Mouse (Mus musculus): ENCODE measurements around the gene Gm10337.

The Gm10337 gene

DNA sequence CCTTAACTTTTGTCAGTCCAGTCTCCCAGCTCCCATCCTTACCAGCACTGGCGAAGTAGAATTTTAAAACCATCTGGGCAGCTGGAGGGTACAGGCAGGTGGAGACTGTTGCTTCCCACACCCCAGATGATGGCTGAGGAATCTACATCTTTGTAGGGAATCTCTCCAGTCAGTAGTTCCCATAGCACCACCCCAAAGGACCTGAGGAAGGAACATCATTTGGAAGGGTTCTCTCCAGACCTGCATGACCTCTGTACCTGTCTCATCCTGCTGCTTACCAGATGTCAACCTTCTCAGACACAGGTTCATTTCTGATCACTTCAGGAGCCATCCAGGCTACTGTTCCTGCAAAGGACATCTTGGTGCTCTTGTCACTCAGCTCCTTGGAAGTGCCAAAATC is at the start of gene Gm10337:
Gene Gm10337 (plus strand): TSS at position 276 of the 400 bp plus-strand sequence.
- DNase-seq (ENCODE audit: low spot score in 2 of 2), result no peak

- DNase-seq (ENCODE audit: low spot score in 2 of 2), result peak; percentile 37 to 66
Measured at GRCm38 (mm10) chr15:102455993-102456392, 47.5 kb upstream of the Gm10337 start.

DNA sequence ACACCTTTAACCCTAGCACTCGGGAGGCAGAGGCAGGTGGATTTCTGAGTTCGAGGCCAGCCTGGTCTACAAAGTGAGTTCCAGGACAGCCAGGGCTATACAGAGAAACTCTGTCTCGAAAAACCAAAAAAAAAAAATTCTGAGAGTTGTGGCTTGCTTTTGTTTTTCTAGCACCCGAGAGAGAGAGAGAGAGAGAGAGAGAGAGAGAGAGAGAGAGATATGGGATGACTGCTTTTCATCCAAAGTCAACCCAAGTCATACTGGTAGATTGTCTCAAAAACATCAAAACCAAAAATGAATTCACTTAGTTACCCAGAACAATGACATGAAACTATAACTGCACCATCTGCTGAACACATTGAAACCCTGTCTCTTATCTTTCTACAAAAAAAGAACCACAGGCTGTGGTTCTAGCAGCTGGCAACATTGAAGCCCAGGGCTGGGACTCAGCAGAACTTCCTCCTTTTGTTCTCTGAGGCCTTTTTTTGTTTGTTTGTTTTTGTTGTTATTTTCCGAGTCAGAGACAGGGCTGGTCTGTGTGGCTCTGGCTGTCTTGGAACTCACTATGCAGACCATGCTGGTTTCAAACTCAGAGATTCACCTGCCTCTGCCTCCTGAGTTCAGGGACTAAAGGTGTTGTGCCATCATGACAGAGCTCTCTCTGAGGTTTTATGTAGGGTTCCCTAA is 45.3 kb upstream of the Gm10337 start:
- DNase-seq (ENCODE audit: low spot score in 2 of 2), result peak in 1 of 2 experiments; percentile 32

GRCm38 (mm10) chr15:102458904-102459317 is 44.6 kb upstream of the Gm10337 start, which contains the start of gene Prr13:
Prr13 (plus strand) TSS chr15:102459028.
- DNase-seq (ENCODE audit: low spot score in 2 of 2), result peak; percentile 80 to 91

DNA sequence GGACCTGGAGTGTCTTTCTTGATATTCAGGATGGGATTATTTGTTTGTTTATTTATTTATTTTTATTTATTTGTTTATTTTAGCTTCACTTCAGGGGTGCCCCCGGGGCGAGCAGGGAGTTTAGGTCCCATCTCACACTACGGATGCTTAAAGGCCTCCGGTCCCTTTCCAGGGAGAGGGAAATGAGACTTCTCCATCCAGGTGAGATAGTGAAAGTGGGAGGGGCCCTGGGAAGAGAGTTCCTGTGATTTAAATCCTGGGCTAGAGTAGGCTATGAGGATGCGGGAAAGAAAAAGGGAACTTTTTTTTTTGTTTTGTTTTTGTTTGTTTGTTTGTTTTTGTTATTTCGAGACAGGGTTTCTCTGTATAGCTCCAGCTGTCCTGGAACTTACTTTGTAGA is 44.1 kb upstream of the Gm10337 start:
- DNase-seq (ENCODE audit: low spot score in 2 of 2), result no peak

- peak in 1 of 2 experiments; percentile 42 for DNase-seq (ENCODE audit: low spot score in 2 of 2)
Measured at GRCm38 (mm10) chr15:102459847-102460246, 43.7 kb upstream of the Gm10337 start.

DNA sequence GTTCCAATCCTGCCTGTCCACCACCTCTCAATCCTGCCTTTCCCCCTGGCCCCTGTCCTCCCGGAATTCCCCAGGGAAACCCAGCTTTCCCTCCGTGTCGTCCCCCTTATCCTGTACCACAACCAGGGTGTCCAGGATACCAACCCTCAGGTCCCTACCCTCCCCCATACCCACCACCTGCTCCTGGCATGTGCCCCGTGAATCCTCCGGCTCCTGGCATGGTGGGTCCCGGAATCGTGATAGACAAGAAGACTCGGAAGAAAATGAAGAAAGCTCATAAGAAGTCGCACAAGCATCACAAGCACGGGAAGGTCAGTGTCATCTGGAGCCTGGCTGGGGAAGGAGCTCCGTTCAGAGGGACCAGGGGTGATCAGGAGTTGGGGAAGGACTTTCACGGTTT is 43.1 kb upstream of the Gm10337 start:
- DNase-seq (ENCODE audit: low spot score in 2 of 2), result peak in 1 of 2 experiments; percentile 26

DNA sequence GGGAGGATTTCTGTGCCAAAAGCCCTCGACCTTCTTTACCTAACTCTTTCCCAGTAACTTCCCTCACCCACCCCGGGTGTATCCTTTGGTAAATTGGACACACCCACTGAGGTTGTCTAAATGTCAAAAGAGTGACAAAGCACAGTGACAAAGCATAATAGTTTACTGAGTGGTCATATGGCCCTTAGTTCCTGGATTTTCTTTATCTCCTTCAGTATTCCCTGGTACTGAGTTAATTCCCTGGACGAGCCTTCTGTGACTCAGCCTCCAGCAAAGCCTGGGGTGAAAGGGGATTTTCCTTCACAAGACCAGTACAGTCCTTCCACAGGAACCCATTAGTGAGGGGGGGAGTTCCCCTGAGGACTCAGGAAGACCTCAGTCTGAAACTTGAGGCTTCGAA is 42.6 kb upstream of the Gm10337 start:
- DNase-seq (ENCODE audit: low spot score in 2 of 2), result no peak

DNA sequence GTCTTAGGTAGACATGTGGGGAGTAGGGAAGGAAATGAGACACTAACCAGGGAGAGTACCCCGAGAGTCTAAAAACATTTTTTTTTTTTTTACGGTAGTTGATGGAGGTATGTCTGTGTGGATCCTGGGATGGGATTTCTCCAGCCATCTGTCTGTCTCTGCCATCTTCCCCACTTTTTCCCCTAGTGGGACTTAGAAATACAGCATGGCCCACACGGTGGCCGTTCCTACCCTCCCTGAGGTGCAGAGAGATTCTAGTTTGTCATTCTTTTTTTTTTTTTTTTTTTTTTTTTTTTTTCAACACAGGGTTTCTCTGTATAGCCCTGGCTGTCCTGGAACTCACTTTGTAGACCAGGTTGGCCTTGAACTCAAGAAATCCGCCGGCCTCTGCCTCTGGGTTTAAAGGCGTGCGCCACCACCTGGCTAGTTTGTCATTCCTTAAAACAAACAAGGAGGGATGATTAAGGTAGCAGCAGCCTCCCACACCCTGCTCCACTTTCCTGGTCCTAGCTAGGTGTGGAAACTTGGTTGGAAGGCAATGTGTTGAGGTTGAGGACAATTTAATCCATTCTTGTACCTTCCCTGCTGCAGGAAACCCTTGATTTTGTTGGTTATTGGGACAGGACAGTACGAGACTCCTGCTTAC is 42.0 kb upstream of the Gm10337 start:
- no peak for DNase-seq (ENCODE audit: low spot score in 2 of 2)

DNA sequence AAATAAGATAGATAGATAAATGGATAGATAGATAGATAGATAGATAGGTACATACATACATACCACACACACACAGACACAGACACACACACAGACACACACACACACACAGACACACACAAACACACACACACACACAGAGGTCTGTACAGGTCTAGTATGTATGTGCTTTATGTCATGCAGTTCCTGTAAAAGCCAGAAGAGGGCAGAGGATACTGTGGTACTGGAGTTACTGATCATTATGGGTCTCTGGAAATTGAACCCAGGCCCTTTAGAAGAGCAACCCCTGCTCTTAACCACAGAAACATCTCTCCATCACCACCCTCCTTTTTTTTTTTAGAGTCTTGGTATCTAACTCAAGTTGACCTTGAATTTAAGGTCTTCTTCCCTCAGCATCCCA is 39.9 kb upstream of the Gm10337 start:
- DNase-seq (ENCODE audit: low spot score in 2 of 2), result no peak

DNA sequence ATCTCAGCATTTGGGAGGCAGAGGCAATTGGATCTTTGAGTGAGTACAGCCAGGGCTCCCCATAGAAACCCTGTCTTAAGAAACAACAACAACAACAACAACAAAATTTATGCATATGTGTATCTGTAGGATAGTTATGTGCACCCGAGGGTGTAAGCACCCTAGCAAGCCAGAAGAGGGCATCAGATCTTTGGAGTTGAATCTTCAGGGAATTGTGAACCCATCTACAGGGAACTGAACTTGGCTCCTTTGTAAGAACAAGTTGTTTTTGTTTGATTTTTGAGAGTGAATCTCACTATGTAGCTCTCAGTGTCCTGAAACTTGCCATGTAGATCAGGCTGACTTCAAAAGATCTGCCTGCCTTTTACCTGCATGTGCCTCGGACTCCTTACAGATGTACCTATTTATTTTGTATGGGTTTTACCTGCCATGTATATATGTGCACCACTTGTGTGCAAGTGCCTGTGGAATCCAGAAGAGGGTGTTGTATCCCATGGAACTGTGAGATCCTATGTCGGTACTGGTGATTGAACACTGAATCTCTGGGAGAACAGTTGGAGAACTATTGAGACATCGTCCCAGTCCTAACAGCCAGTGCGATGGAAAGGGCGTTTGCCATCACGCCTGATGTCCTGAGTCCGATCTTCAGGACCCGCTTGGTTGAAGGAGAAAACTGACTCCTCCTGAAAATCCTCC is 34.7 kb upstream of the Gm10337 start:
- no peak for DNase-seq (ENCODE audit: low spot score in 2 of 2)

DNA sequence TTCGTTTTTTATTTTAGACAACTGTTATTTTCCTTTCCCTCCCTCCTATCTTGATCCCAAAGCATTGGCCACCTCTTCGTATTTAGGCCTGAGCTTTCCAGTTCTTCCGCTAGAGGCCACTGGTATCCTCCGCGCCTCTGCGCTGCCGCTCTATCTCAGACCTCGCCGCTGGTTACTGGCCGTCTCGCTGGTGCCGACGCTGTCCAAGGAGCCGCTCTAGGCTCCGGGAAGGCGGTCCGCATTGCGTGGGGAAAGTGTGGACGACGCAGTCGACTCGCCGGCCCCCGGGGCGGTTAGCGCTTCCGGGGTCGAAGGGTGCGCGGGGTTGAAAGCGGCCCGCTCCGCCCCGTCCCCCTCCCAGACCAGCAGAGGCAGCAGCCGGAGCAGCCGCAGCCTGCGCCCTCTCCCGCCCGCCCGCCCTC is 33.3 kb upstream of the Gm10337 start, which contains the start of gene Pcbp2:
Gene Pcbp2 (plus strand): TSS at position 357 of the 422 bp plus-strand sequence.
- DNase-seq (ENCODE audit: low spot score in 2 of 2), result peak; percentile 87 to 95

DNA sequence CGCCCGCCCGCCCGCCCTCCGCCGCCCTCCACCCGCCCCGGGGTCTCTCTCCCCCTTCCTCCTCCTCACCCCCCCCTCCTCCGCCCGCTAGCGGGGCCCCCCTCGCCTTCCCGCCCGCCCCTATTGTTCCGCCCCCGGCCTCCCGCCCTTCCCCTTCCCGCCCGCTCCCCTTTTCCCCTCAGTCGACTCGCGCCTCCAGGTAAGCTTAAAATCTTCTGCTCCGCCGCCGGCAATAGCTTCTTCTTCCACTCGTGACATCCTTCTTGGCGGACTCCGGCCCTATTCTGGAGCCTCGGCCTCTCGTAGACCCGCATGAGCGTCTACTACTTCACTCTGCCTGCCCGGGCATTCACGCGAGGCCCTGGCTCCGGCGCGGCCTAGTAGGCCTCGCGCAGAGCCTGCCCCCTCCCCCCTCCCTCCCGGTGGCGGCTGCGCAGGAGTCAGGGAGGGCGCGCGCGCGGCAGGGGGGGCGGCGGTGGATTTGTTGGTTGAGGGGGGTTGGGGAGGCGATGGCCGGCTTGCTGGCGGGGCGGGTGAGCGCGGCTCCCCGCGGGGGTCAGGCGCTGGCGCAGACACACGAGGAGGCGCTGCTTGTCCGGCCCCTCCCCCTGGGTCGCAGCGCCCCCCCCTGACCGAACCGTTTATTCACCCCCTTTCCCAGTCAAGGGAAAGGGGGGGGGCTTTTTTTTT is 32.8 kb upstream of the Gm10337 start:
- DNase-seq (ENCODE audit: low spot score in 2 of 2), result peak; percentile 81 to 84

DNA sequence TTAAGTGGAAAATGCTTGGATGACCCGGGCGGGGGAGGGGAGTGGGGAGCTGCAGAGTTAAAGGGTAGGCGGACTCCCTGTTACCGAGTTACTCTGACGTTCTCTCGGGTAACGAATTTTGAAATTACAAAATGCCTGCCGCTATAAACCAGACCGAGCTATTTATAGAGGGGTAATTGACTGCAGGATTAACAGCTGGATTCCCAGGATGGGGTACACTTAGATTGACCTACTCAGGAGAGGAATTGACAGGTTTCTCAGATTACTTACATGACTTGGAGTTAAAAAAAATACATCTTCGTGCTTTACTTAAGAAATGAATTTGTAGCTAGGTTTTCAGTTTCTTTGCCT is 32.3 kb upstream of the Gm10337 start:
- no peak for DNase-seq (ENCODE audit: low spot score in 2 of 2)

DNA sequence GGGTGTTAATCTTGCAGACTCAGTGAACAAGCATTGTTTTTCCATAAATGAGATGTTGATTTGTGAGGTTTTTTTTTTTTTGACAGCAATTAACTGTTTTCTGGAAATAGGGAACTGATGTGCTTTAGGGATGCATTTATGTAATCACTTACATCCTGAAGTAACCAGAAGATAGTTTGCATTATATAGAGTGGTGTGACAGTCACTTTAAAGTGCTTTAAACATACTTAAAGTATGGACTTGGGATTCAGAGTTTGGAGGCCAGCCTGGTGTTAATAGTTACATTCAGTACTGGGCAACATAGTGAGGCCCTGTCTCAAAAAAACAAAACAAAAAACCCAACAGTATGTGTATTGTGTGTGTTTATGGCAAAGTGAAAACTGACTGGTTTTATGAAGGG is 31.8 kb upstream of the Gm10337 start:
- DNase-seq (ENCODE audit: low spot score in 2 of 2), result no peak

DNA sequence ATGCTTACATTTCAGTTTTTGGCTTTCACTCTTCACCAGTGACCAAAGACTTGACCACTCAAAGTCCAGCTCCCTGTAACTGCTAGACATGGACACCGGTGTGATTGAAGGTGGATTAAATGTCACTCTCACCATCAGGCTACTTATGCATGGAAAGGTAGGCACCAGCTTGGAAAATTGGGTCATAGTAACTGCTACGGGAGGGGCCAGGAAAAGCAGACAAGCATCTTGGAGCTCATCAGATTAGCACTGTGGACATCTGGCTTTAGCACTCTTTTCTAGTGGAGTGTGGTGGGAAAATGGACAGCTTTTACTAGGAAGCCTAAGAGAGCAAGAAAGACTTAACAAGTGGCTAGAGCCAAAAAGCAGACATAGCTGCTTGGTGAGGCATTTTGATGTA is 30.3 kb upstream of the Gm10337 start:
- no peak for DNase-seq (ENCODE audit: low spot score in 2 of 2)

- no peak for DNase-seq (ENCODE audit: low spot score in 2 of 2)
Measured at GRCm38 (mm10) chr15:102474520-102474919, 29.0 kb upstream of the Gm10337 start.

GRCm38 (mm10) chr15:102483136-102483535 is 20.4 kb upstream of the Gm10337 start:
- no peak for DNase-seq (ENCODE audit: low spot score in 2 of 2)

DNA sequence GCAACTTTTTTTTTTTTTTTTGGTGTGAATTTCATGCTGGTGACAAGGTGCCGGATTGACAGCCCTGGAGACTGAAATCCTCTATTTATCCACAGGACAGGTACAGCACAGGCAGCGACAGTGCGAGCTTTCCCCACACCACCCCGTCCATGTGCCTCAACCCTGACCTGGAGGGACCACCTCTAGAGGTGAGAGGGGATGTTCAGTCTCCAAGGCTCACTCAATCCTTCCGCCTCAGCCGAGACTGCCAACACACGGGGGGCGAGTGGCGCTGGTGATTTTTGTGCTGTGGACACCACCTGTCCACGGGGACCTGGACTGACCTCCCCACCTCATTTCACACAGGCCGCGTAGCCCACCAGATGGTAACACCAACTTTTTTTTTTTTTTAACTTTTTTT is 17.7 kb upstream of the Gm10337 start:
- DNase-seq (ENCODE audit: low spot score in 2 of 2), result no peak

GRCm38 (mm10) chr15:102487664-102488063 is 15.9 kb upstream of the Gm10337 start:
- DNase-seq (ENCODE audit: low spot score in 2 of 2), result no peak

DNA sequence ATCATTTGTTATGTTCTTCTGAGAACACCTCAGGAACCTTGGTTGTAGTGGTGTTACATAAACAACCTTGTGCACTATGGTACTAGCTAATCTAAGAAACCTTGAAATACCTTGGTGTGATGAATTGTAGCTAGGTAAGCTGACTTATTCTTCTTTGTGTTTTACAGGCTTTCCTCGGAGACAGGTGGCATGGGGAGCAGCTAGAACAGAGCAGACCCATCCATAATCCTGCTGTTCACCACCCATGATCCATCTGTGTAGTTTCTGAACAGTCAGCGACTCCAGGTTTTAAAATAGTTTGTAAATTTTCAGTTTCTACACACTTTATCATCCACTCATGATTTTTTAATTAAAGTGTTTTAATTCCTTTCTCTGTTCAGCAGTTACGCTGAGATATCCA is 5.2 kb upstream of the Gm10337 start:
- DNase-seq (ENCODE audit: low spot score in 2 of 2), result no peak

GRCm38 (mm10) chr15:102499370-102499769 is 4.2 kb upstream of the Gm10337 start:
- DNase-seq (ENCODE audit: low spot score in 2 of 2), result no peak

Data from spleen, postnatal 10 days (tissue).